Mouse (Mus musculus) neutrophil, adult 65 days (primary cell): ENCODE results near the gene Cited2. TPM values are rescaled to one million over a fixed set of nuclear protein-coding genes. Genes with fewer than 3 reads are reported as not detected.

Experiments
- total RNA-seq: library from RNA; stranded (reverse); gene quantifications from 2 replicates; pipeline ENCODE4 v1.2.4, GENCODE M21; 2023

Cited2 gene
- 88.9 and 110 TPM in 2 replicates for total RNA-seq

DNA sequence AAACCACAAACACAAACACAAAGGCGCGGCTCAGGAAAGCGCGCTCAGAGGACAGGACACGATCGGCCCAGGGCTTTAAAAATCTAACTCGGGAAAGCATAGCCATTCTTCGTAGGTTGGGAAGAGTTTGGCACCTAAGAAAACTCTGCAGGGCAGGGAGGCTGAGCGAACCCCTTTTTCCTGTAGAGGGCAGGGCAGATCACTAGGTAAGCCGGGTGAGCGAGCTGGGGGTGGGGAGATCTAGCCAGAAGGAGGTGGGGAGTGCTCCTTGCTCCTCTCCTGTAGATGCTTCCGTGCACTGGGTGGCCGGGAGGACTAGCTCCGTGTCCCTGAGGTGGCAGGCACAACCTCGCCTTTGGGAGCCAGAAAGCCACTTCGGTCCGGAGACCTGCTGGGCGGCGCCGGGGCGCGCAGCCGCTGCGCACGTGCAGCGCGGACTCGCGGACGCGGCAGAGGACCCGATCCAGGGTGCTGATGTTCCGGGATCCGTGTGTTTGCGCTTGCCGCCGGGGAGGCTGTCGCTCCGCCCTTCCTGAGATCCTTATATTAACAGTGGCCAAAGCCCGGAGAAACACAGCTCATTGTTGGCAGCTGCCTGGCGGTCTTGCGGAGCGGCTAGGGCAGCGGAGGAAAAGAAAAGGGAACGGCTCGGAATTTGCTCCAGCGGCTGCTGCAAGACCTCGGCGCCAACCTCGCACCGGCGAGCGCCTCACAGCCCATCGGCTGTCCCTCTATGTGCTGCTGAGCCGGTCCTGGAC lies at the start of gene Cited2:
TSS of gene Cited2 (plus strand) at position 566 of the 758 bp plus-strand sequence.

Other genes with a start within 250 kb of the Cited2 start
- 0.32 and 0.63 TPM in 2 replicates for gene Txlnb, start 73.0 kb downstream of the Cited2 start, total RNA-seq
- 59.5 and 85.2 TPM in 2 replicates for gene Heca, start 224.8 kb downstream of the Cited2 start, total RNA-seq